Mouse (Mus musculus) gastrocnemius, adult 18-20 months (tissue): Measurements from ENCODE around the gene Dus1l. TPM values are rescaled to one million over a fixed set of nuclear protein-coding genes. Genes with fewer than 3 reads are reported as not detected.
"Not testable (repeated sequence)": the region's sequence is repeated elsewhere in the genome, so short reads cannot be mapped to it uniquely, and the experiment has no call there.

Source experiments
- DNase-seq: peaks from one replicate; pipeline ENCODE4 v3.0.0; 2021; ENCODE audit warnings: low spot score
- total RNA-seq, 2 experiments: library from RNA; stranded (reverse); gene quantifications; 2 replicates each; pipeline ENCODE4 v1.2.3; 2021

Dus1l gene
- total RNA-seq, 2 experiments from 2014 or later = 27.6 to 28.6 TPM

- DNase-seq = no peak
These were observed 19.1 kb downstream of the Dus1l start for GRCm38 (mm10) chr11:120777123-120777522.

DNA sequence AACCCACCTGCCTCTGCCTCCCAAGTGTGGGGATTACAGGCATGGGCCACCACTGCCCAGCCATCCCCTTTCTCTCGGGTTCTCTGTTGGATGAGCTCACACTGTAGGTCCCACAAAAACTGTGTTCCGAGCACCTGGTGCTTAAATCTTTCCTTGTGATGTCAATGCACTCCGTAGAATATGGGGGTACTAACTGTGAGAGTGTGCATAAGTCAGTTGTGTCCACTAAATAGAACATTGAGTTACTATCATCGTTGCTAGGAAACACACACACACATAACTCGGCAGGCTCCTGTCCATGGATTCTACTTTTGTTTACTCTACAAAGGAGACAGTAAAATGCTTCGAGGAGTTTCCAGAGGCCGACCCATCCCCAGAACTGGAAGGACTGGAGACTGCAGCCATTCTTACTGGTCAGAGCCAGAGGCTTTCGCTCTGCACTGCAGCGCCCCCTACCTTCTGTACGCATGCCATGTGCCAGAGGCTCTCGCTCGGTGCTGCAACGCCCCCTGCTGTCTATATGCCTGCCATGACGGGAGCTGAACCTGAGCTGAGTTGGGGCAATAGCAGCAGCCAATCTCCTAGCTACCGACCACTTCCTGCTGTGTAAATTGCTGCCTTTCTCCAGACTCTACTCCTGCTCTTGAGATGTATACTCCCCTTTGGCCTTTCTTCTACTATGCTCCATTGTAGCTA lies 20.3 kb downstream of the Dus1l start:
- peak; percentile 96 for DNase-seq

DNA sequence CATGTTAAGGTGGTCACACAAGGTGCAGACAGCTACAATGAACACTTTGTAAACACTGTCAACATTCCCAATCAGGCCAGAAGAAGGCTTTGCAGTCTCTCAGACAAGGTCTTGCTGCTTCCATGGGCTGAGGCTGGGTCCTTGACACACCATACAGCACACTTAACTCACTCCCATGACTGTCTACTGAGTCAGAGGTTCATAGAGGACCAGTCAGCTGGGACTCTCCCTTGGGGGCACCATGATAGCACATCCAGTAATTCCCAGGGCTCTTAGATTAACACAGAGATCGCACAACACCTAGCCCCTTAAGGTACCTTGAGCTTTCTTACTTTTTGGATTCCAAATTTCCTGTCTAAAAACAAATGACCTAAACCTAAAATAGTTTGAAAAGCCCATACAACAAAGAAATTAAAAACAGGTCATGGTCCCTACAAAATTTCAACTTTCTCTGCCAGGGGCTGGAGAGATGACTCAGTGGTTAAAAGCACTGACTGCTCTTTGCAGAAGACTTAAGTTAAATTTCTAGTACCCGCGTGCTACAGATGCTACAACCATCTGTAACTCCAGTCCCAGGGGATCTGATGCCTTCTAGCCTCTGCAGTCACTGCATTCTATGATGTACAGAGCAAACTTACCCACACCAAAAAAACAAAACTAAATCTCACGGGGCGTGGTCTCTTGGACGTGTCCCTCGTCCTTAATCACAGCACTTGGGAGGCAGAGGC lies 22.6 kb downstream of the Dus1l start:
- no peak for DNase-seq

DNA sequence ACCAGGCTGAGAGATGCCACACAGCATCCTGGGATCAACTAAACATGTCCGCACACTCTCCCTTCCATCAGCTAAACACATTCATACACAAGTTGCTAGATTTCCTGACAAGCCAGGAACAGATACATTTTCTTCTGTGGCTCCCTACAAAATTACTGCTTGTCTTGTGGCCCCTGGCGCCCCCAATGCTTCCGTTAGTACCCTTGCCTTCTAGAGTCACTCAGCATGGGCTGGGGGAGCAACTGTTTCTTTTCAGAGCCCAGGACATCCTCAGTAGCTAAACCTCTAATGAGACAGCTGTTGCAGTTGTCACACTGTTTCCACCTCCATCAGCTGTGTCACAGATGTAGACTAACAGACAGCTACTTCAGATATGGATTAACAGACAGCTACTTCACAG lies 23.5 kb downstream of the Dus1l start:
- DNase-seq = no peak

DNA sequence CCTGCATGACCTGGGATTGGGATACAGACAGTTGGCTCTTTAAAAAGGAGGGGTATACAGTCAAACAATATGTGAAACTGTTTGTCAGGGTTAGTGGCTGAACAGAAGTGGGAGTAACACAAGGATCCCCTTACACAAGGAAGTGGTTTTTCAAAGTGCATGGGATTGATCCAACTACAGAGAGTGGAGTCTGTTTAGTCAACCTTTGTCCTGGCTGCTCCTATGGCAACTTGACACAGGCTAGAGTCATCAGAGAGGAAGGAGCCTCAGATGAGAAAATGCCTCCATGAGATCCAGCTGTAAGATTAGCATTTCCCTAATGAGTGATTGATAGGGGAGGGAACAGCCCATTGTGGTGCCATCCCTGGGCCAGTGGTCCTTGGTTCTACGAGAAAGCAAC lies 28.0 kb downstream of the Dus1l start:
- DNase-seq = no peak

- not testable (repeated sequence) for DNase-seq
These were observed 29.2 kb downstream of the Dus1l start for GRCm38 (mm10) chr11:120767023-120767422.

DNA sequence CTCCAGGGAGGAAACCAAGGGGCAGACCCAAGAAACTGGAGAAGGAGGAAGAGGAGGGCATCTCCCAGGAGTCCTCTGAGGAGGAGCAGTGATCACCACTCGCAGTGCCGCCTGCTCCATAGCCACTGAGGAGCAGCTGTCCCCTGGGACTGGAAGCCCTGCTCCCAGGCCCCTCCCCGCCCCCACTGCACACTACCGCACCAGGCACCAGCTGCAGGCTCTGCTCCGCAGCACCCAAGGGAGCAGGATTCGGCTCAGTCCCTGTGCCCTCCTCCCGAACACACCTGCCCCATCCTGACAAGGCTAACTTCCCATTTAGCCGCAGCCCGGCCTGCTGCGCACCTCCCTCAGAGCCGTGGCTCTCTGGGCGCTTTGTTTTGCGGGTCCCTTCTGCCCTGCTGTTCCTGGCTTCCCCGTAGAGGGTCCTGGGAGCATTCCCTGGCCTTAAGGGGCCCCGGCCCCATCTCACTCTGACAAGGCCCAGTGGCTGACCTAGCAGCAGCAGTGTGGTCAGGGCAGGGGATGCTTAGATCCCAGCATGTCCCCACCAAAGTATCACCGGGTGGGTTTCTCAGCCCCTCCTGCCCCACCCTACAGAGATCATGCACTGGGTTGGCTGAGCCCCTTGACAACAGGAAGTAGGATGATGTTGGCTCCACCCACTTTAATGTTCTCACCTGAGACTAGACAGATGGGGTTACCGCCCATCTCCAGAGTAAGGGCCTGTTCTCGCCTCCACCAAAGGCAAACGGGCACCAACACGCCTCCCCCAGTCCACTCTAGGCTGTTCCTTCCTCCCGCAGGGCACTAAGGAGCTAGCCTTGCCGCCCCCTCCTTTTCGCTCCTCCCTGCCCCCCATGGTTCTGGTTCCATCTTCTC lies 32.8 kb downstream of the Dus1l start:
- not testable (repeated sequence) for DNase-seq

DNA sequence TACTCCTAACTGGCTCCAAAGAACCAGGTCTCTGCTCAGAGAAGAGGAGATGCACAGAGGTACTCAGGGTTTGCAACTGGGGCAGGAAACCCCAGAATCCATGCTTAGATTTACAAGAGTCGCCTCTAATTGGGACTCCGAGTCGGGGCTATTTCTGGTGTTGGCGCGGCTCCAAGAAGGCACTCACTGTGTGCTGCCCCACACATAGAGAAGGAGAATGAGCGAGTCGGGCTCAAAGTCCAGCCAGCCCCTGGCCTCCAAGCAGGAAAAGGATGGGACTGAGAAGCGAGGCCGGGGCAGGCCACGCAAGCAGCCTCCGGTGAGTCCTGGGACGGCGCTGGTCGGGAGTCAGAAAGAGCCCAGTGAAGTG lies 33.5 kb downstream of the Dus1l start, which contains the start of gene Hmga1b:
Hmga1b (plus strand) TSS at position 123 of the 370 bp plus-strand sequence.
- not testable (repeated sequence) for DNase-seq

GRCm38 (mm10) chr11:120761811-120762671 lies 34.2 kb downstream of the Dus1l start:
- DNase-seq = no peak

DNA sequence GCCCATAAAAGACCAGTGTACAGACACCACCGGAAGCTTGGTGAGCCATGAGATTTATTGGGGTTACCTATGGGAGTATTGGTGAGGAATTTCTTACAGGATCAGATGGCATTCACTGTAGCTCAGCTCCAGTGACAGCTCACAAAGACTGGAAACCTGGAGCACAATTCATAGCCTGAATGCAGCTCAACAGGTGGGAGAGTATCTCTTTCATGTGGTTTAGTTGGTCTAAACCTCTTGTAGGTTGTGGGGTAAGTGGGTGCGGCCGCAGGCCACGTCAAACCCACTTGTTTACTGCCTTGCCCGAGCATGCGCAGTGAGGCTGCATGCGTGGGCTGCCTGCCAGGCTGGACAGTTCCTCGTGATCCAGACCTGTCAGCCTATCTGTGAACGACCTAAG lies 36.0 kb downstream of the Dus1l start:
- DNase-seq = no peak

GRCm38 (mm10) chr11:120751606-120752005 lies 44.6 kb downstream of the Dus1l start:
- DNase-seq = no peak

DNA sequence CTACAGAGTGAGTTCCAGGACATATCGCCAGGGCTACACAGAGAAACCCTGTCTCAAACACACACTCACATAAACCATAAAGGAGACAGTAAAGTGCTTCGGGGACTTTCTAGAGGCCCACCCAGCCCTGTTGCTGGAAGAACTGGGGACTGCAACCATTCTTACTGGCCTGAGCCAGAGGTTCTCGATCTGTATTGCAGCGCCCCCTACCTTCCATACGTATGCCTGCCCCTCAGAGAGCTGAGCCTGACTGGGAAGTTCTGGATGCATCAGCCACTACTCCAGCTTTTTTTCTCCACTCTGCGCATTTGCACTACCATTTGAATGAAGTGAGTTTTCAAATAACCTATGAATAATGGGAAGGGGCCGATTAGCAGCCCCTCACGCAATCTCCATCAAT lies 46.8 kb downstream of the Dus1l start:
- DNase-seq = peak; percentile 56

- no peak for DNase-seq
These were observed 48.2 kb downstream of the Dus1l start for GRCm38 (mm10) chr11:120747974-120748373.

DNA sequence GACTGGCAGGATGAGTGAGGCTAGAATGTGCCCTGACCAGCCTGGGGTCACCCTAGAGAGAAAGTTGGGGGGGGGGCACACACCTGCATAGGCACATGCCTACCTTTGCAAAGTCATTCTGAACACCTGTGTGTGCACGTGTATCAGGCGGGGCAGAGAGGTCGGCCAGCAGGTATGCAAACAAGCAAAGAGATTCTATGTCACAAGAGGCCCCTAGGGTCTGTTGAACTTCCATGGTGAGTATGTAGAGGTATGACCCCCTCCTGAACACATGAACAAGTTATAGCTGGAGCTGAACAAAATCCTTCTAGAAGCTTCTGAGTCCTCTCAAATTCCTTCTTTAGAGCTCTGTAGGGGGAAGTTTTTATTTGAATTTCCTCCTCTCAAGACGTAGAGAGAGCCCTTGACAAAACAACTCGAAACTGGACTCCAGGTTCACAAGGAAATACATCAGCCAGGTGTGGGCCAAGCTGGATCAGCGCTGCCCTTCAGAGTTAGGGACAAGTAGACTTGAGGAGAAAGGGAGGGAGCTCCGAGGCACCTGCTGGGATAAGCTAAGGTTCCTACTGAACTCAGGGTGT lies 52.0 kb downstream of the Dus1l start:
- DNase-seq = no peak

GRCm38 (mm10) chr11:120740981-120741380 lies 55.2 kb downstream of the Dus1l start:
- DNase-seq = no peak

Other genes starting within 250 kb of the Dus1l start
- gene Mcrip1, start 246.7 kb downstream of the Dus1l start, total RNA-seq = 10 to 100 TPM; 18.4 to 22.7 TPM
- 100 to 1,000 TPM; 140 to 577 TPM for gene Ppp1r27, start 245.3 kb downstream of the Dus1l start, total RNA-seq
- 100 to 1,000 TPM; 188 to 221 TPM for gene P4hb, start 223.2 kb downstream of the Dus1l start, total RNA-seq
- 10 to 100 TPM; 71.0 to 89.8 TPM for gene Arhgdia, start 214.8 kb downstream of the Dus1l start, total RNA-seq
- gene Alyref, start 198.0 kb downstream of the Dus1l start, total RNA-seq = 10 to 100 TPM; 42.8 to 48.6 TPM
- gene Anapc11, start 198.0 kb downstream of the Dus1l start, total RNA-seq = 10 to 100 TPM; 45.9 to 52.1 TPM
- gene Npb, start 187.9 kb downstream of the Dus1l start, total RNA-seq = not detected
- 10 to 100 TPM; 26.1 to 27.7 TPM for gene Pcyt2, start 178.5 kb downstream of the Dus1l start, total RNA-seq
- gene Sirt7, start 171.2 kb downstream of the Dus1l start, total RNA-seq = 1 to 10 TPM; 3.6 to 4.2 TPM
- 10 to 100 TPM; 50.2 to 58.8 TPM for gene Mafg, start 162.8 kb downstream of the Dus1l start, total RNA-seq
- gene Pycr1, start 152.6 kb downstream of the Dus1l start, total RNA-seq = 1 to 10 TPM; 2.8 to 3.2 TPM
- 100 to 1,000 TPM; 124 to 137 TPM for gene Myadml2, start 148.2 kb downstream of the Dus1l start, total RNA-seq
- gene Notum, start 135.2 kb downstream of the Dus1l start, total RNA-seq = not detected
- gene Aspscr1, start 123.4 kb downstream of the Dus1l start, total RNA-seq = 10 to 100 TPM; 31.1 to 33.4 TPM
- 10 to 100 TPM; 24.2 to 32.0 TPM for gene Cenpx, start 82.7 kb downstream of the Dus1l start, total RNA-seq
- gene Lrrc45, start 82.5 kb downstream of the Dus1l start, total RNA-seq = 1 to 10 TPM; 2.3 to 3.0 TPM
- 1 to 10 TPM in 1 of 2 experiments, under 1 TPM in 1; 0.95 to 1.3 TPM for gene Rac3, start 74.9 kb downstream of the Dus1l start, total RNA-seq
- gene Dcxr, start 69.1 kb downstream of the Dus1l start, total RNA-seq = 1 to 10 TPM; 8.2 to 9.6 TPM
- 10 to 100 TPM; 11.6 to 16.9 TPM for gene Cbr2, start 64.3 kb downstream of the Dus1l start, total RNA-seq
- gene Hmga1b, start 33.6 kb downstream of the Dus1l start, total RNA-seq = 10 to 100 TPM; 20.4 to 22.2 TPM
- gene Rfng, start 12.2 kb downstream of the Dus1l start, total RNA-seq = 10 to 100 TPM; 12.6 to 13.0 TPM
- 10 to 100 TPM; 62.5 to 63.3 TPM for gene Gps1, start 12.1 kb downstream of the Dus1l start, total RNA-seq
- gene Fasn, start 28.1 kb upstream of the Dus1l start, total RNA-seq = 10 to 100 TPM; 11.4 to 17.1 TPM
- gene Ccdc57, start 136.5 kb upstream of the Dus1l start, total RNA-seq = 1 to 10 TPM; 3.0 to 3.5 TPM
- gene Slc16a3, start 152.1 kb upstream of the Dus1l start, total RNA-seq = 100 to 1,000 TPM; 257 to 298 TPM
- gene Csnk1d, start 194.9 kb upstream of the Dus1l start, total RNA-seq = 10 to 100 TPM; 48.7 to 57.4 TPM
- not detected for gene Cd7, start 243.0 kb upstream of the Dus1l start, total RNA-seq